Mouse (Mus musculus): ENCODE data around the gene Ntrk2. TPM values are rescaled to one million over a fixed set of nuclear protein-coding genes. Genes with fewer than 3 reads are reported as not detected.

The Ntrk2 gene
- polyA plus RNA-seq, 1 experiment, result not detected

DNA sequence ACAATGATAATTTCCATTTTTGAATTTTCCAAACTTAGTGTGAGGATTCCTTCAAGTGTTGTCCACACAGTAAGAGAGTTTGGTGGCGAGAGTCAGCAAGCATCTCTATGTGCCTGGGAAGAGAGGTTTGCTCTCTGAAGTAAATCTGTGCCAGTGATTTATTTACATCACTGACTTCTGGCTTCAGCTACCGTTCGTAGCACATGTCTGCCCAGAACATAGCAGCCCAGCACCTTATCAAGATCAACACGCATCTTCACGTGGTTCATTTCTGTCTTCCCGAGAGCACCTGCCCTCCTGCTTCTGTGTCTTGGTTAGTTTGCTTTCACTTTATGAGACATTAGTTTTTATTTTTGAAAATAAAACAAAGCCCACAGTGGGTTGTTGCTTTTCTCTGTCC is 47.3 kb downstream of the Ntrk2 start:
- H3K4me1 ChIP-seq (ENCODE audit: control insufficient read depth, insufficient read depth, low read length), result no peaks in the 10 kb centered on the region
- WGBS, result 74% methylated on average over 6 of the region's 6 CpGs
- TF ChIP-seq POLR2A (IDR thresholded peaks at IDR 0.05; ENCODE audit: borderline replicate concordance, control insufficient read depth, low read depth, low read length) (no peak), CTCF (IDR thresholded peaks at IDR 0.05; ENCODE audit: control insufficient read depth, insufficient read depth, low read length) (no peak)
- no peak overlapping the region for H3K4me3 ChIP-seq (replicated peaks; ENCODE audit: control insufficient read depth, low read depth, low read length)
- no peak overlapping the region for H3K27ac ChIP-seq (ENCODE audit: control insufficient read depth, insufficient read depth, low read depth, low read length, poor library complexity)

DNA sequence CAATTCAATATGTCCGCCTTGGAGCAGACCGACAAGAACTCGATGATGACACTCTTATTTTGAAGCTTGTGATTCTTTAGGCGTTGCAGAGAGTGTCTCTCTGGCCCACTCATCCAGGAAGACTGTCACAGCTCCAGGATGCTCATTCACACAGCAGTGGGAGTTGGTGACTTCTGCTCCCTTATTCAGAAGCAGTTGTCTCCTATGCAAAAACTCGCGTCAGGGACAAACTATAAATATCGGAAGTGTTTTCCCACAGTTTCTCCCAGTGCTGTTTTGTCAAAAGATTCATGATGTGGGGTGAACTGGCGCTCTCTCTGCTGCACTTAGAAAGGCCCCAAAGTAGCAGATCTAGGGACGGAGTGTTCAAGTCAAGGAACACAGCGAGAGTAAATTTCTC is 59.9 kb downstream of the Ntrk2 start:
- WGBS, result 80% methylated on average over 10 of the region's 10 CpGs
- Histone ChIP-seq H3K4me3 (replicated peaks; ENCODE audit: control insufficient read depth, low read depth, low read length) (no peak overlapping the region), H3K27ac (ENCODE audit: control insufficient read depth, insufficient read depth, low read depth, low read length, poor library complexity) (no peak overlapping the region), H3K4me1 (ENCODE audit: control insufficient read depth, insufficient read depth, low read length) (no peaks in the 10 kb centered on the region)
- TF ChIP-seq CTCF (IDR thresholded peaks at IDR 0.05; ENCODE audit: control insufficient read depth, insufficient read depth, low read length) (no peak), POLR2A (IDR thresholded peaks at IDR 0.05; ENCODE audit: borderline replicate concordance, control insufficient read depth, low read depth, low read length) (no peak)

DNA sequence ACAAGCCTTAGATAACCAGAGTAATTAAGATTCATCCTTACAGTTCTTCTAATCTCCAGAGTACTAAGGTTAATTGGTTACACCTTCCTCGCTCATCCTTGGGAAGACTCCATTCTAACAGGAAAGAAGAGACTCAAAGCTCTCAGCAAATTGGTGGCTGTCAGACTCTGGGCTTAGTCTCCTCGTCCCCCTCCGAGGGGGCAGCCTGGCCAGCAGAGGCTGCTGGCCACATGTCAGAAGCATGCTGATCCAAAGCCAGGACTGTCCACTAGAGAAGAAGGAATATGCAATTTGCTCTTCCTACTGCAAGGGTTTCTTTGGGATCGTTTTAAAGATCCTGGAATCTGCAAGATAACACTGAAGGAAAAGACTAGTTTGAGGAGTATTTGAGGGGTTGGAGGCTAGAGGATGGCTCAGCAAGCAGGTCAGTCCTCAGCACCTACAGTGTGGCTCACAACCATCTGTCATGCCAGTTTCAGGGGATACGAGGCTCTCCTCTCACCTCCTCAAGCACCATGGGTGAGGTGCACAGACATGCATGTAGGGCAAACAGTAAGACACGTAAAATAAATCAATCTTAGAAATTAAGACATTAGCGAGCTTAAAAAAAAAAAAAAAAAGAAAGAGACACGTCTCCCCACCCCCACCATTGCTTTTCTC is 60.5 kb downstream of the Ntrk2 start:
- TF ChIP-seq CTCF (IDR thresholded peaks at IDR 0.05; ENCODE audit: control insufficient read depth, insufficient read depth, low read length) (no peak), POLR2A (IDR thresholded peaks at IDR 0.05; ENCODE audit: borderline replicate concordance, control insufficient read depth, low read depth, low read length) (no peak)
- H3K4me1 ChIP-seq (ENCODE audit: control insufficient read depth, insufficient read depth, low read length), result no peaks in the 10 kb centered on the region
- 72% methylated on average over 8 of the region's 8 CpGs for WGBS

DNA sequence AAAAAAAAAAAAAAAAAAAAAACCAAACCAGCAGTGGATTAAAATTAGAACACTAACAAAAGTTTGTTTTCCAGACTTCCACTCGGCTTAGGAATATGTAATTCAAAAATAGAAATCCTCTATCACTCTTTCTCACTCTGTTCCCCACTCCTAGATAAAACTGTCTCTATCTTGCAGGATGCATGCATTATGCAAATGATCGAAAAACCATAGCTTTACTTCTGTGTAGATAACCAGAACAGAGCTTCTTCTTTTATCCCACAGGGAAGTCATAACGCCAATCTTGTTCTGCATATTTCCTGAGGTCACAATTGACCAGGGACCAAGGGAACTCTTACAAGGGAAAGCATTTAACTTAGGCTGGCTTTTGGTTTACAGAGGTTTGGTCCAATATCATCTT is 76.1 kb downstream of the Ntrk2 start:
- Histone ChIP-seq H3K27ac (ENCODE audit: control insufficient read depth, insufficient read depth, low read depth, low read length, poor library complexity) (no peak overlapping the region), H3K4me1 (ENCODE audit: control insufficient read depth, insufficient read depth, low read length) (no peaks in the 10 kb centered on the region), H3K4me3 (replicated peaks; ENCODE audit: control insufficient read depth, low read depth, low read length) (no peak overlapping the region)
- TF ChIP-seq CTCF (IDR thresholded peaks at IDR 0.05; ENCODE audit: control insufficient read depth, insufficient read depth, low read length) (no peak), POLR2A (IDR thresholded peaks at IDR 0.05; ENCODE audit: borderline replicate concordance, control insufficient read depth, low read depth, low read length) (no peak)
- WGBS, result 59% methylated on average over 3 of the region's 3 CpGs

More for the DNA sequence above, 60.5 kb downstream of the Ntrk2 start:
- Histone ChIP-seq H3K4me3 (replicated peaks; ENCODE audit: control insufficient read depth, low read depth, low read length) (no peak overlapping the region), H3K27ac (ENCODE audit: control insufficient read depth, insufficient read depth, low read depth, low read length, poor library complexity) (no peak overlapping the region)

DNA sequence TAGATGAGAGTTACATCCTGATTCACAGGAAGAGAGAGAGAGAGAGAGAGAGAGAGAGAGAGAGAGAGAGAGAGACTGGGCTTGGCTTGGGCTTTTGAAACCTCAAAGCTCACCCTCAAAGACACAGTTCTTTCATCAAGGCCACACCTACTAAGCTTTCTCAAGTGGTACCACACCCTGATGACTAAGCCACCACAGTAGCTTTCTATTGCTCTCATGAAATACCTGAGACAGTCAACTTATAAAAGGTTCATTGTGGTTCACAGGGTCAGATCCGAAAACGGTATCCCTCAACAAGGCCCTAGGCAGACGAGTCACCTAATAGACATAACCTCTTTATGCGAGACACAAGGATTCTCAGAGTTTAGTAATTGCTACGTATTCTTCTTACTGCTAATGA is 76.5 kb downstream of the Ntrk2 start:
- H3K4me3 ChIP-seq (replicated peaks; ENCODE audit: control insufficient read depth, low read depth, low read length), result no peak overlapping the region
- no peak for TF ChIP-seq POLR2A (IDR thresholded peaks at IDR 0.05; ENCODE audit: borderline replicate concordance, control insufficient read depth, low read depth, low read length)
- TF ChIP-seq CTCF (IDR thresholded peaks at IDR 0.05; ENCODE audit: control insufficient read depth, insufficient read depth, low read length), result no peak
- no peaks in the 10 kb centered on the region for H3K4me1 ChIP-seq (ENCODE audit: control insufficient read depth, insufficient read depth, low read length)
- H3K27ac ChIP-seq (ENCODE audit: control insufficient read depth, insufficient read depth, low read depth, low read length, poor library complexity), result no peak overlapping the region
- 73% methylated on average over 5 of the region's 5 CpGs for WGBS

DNA sequence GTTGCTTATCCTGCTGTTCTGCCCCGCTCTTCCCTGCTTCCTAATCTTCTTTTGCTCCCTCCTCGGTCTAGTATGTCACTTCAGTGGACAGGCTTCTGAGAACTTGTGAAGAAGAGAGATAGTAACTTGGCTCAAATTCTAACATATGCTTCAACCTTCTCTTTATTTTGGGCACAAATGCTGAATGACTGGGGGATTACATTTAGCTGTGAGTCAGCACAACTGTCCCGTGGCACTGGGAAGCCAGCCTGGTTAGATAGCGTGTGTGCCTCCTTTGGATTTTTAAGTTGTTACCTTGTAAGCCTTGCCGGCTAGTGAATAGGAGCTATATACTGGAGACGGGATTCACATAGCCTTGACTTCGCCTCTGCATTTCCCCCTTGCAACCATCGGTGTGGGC is 79.7 kb downstream of the Ntrk2 start:
- no peak overlapping the region for H3K27ac ChIP-seq (ENCODE audit: control insufficient read depth, insufficient read depth, low read depth, low read length, poor library complexity)
- no peak for TF ChIP-seq CTCF (IDR thresholded peaks at IDR 0.05; ENCODE audit: control insufficient read depth, insufficient read depth, low read length)
- TF ChIP-seq POLR2A (IDR thresholded peaks at IDR 0.05; ENCODE audit: borderline replicate concordance, control insufficient read depth, low read depth, low read length), result no peak
- 77% methylated on average over 8 of the region's 8 CpGs for WGBS
- no peaks in the 10 kb centered on the region for H3K4me1 ChIP-seq (ENCODE audit: control insufficient read depth, insufficient read depth, low read length)
- H3K4me3 ChIP-seq (replicated peaks; ENCODE audit: control insufficient read depth, low read depth, low read length), result no peak overlapping the region

DNA sequence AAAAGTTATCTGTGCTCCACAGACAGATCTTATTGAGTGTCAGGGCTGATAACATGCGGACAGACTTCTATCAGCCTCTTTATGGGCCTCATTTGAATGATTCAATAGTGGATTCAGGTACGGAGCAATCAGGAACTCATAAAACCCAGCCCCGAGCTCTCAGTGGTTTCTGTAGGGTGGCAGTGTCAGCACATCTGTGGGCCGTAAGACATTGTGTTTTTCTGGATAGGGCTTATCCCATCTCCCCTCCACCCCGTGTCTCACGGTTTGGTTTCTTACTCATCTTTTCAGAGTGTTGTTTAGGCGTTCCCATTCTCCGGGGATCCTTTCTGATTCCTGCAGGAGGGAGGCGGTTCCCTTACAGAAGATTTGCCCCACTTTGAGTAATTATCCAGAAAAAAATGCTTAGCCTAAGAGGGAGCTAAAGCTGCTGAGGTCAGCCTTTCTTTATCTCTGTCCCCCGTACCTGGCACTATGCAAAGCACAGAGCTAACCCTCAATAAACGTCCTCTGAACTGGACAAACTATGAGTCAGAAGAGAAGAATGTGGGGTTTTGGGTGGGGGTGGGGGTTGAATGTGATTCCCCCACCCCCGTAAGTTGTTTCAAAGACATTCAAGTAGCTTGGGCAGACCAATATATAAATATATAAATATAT is 90.0 kb downstream of the Ntrk2 start:
- 86% methylated on average over 12 of the region's 12 CpGs for WGBS
- Histone ChIP-seq H3K4me3 (replicated peaks; ENCODE audit: control insufficient read depth, low read depth, low read length) (no peak overlapping the region), H3K27ac (ENCODE audit: control insufficient read depth, insufficient read depth, low read depth, low read length, poor library complexity) (no peak overlapping the region), H3K4me1 (ENCODE audit: control insufficient read depth, insufficient read depth, low read length) (no peaks in the 10 kb centered on the region)
- no peak for TF ChIP-seq CTCF (IDR thresholded peaks at IDR 0.05; ENCODE audit: control insufficient read depth, insufficient read depth, low read length)
- no peak for TF ChIP-seq POLR2A (IDR thresholded peaks at IDR 0.05; ENCODE audit: borderline replicate concordance, control insufficient read depth, low read depth, low read length)

DNA sequence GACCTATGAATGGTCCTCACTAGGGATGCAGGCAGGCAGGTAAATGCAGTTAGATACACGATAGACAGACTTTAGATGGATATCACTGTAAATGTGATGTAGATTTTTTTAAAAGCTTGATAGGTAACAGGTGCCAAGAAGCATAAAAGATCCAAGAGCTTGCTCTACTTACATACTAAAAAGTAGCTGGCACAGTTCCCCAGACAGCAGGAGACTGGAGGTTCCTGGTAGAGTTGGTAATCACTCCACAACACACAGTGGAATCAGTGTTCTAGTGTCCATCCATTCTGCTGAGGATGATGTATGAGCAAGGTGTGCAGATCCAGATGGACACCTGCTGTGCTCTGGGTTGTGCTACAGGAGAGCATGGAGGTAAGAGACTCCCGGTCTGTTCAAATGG is 93.0 kb downstream of the Ntrk2 start:
- no peak for TF ChIP-seq CTCF (IDR thresholded peaks at IDR 0.05; ENCODE audit: control insufficient read depth, insufficient read depth, low read length)
- no peak for TF ChIP-seq POLR2A (IDR thresholded peaks at IDR 0.05; ENCODE audit: borderline replicate concordance, control insufficient read depth, low read depth, low read length)
- Histone ChIP-seq H3K4me1 (ENCODE audit: control insufficient read depth, insufficient read depth, low read length) (no peaks in the 10 kb centered on the region), H3K27ac (ENCODE audit: control insufficient read depth, insufficient read depth, low read depth, low read length, poor library complexity) (no peak overlapping the region), H3K4me3 (replicated peaks; ENCODE audit: control insufficient read depth, low read depth, low read length) (no peak overlapping the region)
- 89% methylated on average over 2 of the region's 2 CpGs for WGBS
